Mouse (Mus musculus): ENCODE results near the gene Kat2a.

Gene Kat2a

DNA sequence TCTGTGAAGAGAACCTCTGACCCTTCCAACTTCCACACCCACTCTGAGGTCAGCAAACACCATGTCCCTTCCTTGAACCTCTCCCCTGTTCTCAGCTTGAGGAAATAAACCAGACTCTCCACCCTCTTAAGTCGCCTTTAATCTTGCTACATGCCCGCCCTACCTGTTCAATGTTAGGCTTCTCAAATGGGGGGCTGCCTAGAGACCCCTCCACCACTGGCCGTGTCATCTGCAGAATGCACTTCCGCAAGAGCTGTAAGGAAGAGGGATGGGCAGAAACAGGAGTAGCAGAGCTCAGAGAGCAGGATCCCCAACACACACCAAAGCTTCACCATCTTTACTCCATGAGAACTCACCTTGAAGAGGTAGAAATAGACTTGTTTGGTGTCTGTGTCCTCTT lies 1.3 kb downstream of the Kat2a start:
- DNase-seq (ENCODE audit: low read depth, low spot score): no peak

DNA sequence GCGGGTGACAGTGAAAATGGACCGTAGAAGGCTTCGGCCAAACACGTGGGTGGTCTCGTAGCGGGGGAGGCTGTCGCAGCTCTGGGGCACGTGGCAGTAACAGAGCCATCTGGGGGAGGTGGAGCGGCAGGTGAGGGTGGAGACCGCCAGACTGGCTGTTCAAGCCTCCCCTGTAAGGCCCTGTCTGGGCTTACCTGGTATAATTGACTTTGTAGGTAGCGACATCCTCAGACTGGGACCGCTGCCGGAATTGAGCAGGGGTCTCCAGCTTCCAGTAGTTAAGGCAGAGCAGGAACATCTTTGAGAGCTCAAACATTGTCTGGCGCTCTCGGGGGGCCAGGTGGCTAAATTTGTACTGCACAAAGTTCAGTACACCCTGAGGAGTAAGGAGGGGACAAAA lies 1.7 kb downstream of the Kat2a start:
- no peak for DNase-seq (ENCODE audit: low read depth, low spot score)

DNA sequence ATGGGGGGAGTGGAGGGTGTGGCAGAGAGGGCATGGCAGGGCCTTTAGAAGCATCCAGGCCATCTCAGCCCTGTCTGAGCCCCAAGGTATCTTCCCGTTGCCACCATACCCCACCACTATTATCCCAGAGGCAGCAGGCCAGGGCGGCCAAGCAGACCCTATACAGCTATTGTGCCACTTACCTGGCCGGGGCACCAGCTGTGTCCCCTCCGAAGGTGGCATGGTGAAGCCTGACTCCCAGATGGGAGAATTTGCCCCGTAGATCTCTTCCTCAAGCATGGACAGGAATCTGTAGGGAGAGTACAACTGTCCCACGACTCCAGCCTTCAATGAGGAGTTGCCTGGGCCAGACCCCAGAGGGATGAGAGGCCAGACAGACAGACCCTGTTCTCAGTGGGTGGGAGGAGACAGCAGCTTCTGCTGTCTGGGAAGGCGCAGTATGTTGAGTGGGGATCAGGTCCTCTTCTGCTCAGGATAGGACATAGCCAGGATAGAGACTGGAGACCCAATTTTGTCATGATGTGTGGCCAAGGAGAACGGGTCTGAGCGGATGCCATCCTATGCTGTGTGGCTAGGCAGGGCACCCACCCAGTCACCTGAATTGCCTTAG lies 3.0 kb downstream of the Kat2a start:
- no peak for DNase-seq (ENCODE audit: low read depth, low spot score)

DNA sequence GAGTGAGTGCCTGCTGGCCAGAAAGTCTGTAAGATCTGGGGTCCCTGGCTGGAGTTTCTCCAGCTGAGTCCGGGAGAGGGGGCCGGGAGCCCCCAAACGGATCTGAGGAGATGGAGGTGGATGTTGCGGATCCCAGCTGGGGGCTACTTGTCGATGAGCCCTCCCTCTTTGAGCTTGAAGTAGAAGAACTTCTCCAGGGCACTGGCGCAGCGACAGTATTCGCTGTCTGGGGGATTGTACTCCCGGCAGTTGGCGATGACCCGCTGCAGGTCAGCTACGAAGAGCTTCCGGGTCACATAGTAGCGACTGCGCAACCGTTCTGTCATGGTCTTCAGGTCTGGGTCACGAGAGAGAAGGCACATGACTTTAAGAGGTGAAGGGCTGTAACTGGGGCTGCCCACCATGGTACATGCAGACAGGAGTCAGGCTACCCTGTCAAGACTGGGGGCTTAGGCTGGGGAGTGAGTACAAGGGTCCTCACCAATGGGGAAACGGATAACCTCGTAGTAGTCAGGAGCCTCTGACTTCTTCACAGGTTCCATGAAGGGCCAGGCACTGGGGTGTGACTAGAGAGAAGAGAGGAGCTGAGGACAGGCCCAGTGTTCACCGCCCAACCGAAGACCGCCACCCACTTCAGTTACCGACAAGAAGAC lies 7.0 kb downstream of the Kat2a start:
- DNase-seq (ENCODE audit: low read depth, low spot score): no peak

DNA sequence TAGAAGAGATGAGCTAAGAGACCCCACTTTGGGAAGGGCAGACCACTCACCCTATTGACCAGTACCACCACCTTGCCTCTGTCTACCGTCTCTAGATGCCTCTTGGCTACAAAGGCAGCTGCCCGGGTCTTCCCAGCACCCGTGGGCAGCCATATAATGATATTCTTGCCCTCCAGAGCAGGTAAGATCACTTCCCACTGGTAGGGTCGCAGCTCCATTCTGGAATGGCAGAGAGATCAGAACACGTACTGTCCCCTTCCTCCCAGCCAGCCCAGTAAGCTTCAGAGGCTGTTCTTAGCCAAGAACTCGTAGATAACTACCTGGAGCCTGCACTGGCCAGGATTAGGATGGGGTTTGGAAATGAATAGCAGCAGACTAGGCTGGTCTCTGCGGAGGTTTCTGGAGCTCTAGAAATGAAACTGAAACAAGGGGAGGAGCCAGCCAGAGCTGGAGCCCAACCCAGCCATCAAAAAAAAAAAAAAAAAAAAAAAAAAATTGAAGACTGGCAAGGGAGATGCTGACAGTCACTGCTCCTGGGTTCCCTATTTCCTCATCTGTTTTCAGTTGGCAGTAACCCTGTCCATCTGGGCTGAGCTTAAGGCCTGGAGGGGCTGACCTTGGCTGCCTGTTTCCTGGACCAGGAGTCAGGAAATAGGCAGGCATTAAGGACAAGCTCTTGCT lies 8.3 kb downstream of the Kat2a start, which contains the start of gene Dhx58:
Gene Dhx58, minus strand, starts transcription at position 421 of the 681 bp plus-strand sequence.
- no peak for DNase-seq (ENCODE audit: low read depth, low spot score)

DNA sequence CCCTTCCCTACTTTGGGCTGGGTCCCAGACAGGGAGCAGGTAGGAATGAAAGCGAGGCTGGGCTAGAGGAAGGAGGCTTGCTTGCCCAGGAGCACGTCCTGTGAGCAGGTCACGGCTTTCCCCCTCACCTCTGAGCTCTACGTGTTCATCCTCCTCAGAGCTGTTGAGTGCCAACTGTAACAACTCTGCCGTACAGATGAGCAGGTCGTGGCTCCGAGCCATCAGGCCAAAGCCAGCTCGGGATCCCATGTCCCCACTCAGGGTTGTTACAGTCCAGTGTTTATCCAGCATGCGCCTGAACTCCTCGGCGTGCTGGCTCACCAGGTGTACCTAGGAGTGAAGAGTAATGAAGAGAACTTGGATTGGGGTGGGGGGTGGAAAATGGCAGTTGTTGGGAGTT lies 8.9 kb downstream of the Kat2a start:
- DNase-seq (ENCODE audit: low read depth, low spot score): no peak

DNA sequence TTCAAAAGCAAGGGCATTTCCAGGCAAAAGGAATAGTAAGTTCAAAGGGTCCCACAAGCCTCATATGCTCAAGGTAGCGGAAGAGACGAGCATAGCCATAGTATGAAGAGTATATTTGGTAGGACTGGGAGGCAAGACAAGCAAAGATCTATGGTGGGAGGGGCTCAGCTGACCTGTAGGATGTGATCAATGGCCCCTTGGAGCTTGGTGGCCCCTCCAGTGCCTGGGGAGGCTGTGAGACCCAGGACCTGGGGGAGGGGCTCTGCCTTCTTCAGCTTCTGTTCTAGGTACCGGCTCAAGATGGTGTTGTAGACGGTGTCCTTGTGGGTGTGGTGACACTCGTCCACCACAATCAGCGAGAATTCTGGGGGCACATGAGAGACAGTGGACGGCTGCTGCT lies 9.4 kb downstream of the Kat2a start:
- no peak for DNase-seq (ENCODE audit: low read depth, low spot score)

DNA sequence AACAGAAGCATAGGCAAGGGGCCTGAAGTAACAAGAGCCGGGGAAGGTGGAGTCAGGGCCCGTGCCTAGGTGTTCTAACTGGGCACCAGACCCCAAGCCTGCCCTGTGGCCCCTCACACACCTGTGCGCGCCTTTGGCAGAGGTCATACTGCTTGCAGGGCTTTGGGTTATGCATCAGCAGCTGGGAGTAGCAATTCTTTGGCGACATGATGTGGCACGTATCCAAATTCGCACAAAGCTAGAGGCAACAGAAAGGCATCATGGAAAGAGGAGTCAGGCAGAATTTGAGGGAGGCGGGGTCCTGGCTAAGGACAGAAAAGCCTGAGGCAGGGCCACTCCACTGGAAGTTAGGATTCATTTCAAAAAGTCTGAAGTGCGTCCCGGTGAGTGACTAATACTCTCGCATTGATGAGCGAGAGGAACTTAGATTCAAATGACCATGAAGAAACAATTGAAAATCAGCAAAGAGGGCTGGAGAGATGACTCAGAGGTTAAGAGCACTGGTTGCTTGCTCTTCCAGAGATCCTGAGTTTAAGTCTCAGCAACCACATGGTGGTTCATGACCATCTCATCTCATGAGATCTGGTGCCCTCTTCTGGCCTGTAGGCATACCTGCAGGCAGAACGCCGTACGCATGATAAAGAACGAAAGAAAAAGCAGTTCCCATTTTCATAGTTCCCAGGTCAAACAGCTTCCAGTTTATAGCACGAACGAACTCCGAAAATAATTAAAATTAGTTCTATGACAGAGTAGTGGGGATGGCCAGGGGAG lies 10.0 kb downstream of the Kat2a start:
- DNase-seq (ENCODE audit: low read depth, low spot score): peak; percentile 86

DNA sequence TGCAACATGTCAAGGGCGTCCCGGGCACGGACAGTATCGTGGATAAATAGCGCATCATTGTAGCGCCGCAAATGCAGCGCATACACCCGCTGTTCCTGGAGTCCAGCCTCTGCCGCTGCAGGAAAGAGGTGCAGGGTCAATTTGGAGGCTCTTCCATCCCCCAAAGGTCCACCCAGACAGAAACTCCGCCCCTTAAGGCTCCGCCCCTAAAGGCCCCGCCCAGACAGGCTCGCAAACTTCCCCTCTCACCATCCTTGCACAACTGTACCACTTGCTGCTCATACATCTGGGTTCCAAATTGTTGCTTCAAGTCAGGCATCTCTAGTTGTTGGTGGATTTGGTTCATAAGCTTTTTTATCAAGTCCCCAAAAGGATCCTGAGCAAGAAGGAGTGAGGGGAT lies 11.0 kb downstream of the Kat2a start:
- DNase-seq (ENCODE audit: low read depth, low spot score): no peak

DNA sequence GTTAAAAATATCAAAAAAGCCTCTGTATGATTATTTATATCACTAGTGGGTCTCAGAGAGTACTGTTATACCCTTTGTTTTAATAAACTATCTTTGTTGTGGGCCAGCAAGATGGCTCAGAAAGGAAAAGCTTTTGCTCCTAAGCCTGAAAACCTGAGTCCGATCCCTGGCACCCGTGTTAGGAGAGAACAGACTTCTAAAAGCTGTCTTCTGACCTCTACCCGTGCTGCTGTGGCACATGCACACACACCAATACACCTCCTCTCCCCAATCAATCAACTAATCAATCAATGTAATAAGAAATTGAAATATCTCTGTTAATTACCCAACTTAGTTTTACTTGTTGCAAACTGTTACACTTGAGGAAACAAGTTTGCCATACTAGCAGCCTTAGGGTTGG lies 11.6 kb downstream of the Kat2a start:
- no peak for DNase-seq (ENCODE audit: low read depth, low spot score)

DNA sequence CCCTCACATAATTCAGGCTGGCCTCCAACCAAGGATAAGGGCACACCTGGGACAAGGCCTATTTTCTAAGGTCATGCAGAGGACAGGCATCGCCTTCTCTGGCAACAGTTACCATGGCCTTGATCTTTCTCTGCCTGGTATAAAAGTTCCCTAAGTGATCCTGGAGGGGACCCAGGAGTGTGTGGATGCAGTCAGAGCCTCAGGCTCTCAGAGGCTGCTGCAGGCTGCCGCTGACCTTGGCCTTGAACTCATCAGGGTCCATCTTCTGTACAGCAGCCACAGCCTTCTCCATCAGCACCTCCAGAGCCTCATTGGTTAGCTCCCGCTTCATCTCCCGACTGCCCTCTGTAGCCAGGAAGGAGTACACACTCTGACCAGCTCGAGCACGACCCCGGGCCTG lies 14.3 kb downstream of the Kat2a start:
- no peak for DNase-seq (ENCODE audit: low read depth, low spot score)

DNA sequence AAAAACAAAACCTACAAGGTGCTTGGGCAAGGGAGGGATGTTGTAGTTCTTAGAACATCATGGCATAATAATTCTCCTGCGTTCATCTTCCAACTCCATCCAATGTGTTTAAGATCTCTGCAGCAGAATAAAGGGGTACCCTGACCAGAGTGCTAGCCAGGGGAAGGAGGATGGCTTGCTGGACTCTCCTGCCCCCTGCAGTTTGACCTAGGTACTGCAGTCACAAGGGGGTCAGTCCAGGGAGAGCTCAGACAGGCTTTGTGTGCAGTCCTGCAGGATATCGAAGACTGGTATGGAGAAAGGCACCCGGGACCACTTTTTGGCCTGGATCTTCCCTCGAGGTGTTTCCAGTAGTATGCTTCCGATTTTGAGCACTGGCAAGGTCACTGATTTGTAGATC lies 17.3 kb downstream of the Kat2a start:
- peak; percentile 80 for DNase-seq (ENCODE audit: low read depth, low spot score)

DNA sequence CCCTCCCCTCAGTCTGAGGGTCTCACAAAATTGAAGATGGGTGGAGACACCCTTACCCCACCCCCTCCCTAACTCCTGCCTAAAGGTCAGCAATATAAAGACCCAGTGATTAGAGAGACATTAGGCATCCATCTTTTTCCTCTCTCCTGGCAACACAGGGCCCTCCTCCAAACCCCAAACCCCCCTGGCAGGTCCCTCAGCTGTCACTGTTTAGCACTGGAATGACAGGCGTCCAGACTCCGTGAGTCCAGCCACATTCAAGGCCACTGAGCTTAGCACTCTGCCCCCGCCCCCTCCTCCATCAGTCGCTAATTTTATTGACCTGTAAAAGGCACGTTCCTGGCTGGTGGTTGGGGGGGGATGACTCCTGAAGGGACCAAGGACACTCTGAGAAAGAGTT lies 19.1 kb downstream of the Kat2a start:
- no peak for DNase-seq (ENCODE audit: low read depth, low spot score)

DNA sequence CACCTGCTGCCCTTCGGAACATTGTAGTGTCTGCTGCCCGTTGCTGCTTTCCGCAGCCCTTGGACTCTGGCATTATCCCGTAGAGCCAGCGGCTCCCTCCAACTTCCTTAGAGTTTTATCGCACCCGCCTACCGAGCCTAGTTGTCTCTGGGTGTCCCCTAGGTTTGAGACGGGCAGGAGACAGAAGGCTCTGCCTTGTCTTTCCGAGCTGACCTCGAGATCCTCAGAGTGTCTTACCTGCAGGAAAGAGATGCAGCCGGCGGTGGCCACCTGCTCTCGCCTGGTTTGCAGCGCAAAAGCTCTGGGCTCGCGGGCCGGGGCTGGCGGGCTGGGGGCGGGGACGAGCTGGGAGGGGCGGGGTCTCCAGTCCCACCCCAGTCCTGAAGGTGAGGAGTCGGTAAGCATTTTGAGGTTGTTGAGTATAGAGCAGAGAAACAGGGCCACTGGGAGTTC lies 20.1 kb downstream of the Kat2a start, which contains the start of gene Zfp385c:
Gene Zfp385c, minus strand, starts transcription at position 292 of the 453 bp plus-strand sequence.
- no peak for DNase-seq (ENCODE audit: low read depth, low spot score)

DNA sequence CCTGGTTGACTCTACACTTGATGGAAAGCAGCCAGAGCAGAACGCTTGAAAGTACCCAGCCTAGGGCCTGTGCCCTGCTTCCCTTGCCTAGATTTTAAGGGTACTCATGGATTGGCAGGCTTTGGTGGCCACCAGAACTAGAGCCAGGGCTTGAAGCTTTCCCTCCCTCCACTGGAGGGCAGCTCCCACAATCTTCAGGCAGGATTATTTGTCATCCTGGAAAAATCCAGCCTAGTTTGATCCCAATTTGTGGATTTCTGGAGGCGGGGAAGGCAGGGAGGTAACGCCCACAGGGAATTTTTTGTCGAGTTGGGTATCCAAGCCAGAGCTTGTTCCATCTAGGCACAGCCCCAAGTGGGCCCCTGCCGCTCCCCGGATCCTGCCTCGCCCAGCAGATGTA lies 21.9 kb downstream of the Kat2a start:
- DNase-seq (ENCODE audit: low read depth, low spot score): no peak

DNA sequence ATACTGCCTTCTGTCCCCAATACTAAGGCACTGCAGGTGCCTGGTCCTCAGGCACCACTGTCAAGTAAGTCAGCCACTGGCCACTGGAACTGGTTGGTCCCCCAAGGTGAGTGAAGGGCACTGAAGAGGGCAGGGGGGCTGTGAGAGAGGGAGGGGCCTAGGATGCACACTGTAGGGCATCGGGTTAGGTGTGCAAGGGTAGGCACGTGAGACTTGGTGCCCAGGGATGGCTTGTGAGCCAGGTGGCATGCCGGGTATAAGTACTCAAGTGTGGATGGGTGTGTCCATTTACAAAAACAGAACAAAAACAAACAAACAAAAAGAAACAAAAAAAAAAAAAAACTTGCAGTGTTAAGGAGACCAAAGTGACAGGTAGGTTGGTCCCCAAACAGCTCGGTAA lies 23.8 kb downstream of the Kat2a start:
- no peak for DNase-seq (ENCODE audit: low read depth, low spot score)

DNA sequence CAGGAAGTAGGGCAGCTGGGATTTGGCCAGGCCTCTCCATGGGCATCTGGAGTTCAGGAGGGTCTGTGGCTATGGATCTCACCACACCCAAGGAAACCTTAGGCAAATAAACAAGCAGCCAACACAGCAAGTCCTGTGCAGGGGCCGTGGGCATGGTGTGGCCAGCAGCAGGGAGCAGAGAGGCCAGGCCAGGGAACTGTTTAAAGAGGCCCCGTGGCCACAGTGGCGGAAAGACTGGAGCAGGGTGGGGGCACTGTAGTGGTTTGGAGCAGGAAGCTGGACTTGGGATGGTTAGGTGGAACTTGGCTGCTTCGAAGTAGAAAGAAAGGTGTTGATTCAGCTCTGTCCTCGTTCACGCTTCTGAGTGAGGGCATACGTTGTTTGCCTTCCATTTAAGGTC lies 25.0 kb downstream of the Kat2a start:
- no peak for DNase-seq (ENCODE audit: low read depth, low spot score)

DNA sequence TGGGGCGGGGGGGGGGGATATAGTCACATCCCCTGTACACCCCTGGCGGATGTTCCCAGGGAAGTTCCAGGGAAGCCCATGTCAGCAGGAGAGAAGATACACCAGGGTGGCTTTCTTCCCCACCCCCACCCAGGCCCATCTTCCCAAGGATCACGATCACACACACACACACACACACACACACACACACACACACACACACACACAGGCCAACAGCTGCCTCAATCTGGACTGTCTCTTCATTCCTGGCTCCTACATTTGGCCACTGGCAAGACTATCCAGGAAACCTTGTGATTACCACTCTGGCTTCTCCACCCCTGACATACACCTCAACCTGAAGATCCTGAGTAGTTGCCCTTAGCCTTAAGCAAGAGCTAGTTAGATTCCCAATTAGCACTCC lies 26.9 kb downstream of the Kat2a start:
- no peak for DNase-seq (ENCODE audit: low read depth, low spot score)

DNA sequence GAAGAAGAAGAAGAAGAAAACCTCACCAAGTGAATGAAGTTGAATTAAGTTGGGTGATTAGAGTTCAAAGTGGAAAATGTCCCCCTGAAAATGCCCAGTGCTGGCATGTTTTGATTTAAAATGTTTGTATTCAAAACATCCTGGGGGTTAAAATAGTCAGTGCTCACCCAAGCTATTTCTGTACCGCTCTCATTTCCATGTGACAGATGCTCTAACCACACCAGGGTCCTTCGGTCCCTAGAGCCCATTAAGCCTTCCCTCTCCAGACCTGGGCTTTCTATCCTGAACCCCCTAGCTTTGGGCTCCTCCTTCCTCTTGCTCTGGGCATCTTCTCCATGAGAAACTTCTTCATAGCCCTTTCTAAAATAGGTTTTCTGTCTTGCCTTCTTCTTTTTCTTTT lies 28.2 kb downstream of the Kat2a start:
- no peak for DNase-seq (ENCODE audit: low read depth, low spot score)

DNA sequence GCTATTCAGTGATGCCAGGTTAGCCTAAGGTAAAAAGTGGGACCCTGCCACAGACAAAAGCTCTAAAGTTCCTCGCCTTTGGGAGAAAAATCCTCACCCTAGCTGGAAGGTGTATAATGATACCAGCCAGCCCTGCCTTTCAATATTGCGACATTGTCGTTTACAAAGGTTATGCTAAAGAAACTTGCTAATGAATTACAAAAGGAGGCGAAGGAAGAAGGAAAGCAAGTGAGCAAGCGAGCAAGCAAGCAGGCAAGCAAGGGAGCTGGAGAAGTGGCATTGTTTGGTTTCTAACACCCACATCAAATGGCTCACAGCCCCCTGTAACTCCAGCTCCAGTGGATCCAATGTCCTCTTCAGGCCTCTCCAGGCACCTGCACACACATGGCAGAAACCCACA lies 29.7 kb downstream of the Kat2a start:
- DNase-seq (ENCODE audit: low read depth, low spot score): no peak

DNA sequence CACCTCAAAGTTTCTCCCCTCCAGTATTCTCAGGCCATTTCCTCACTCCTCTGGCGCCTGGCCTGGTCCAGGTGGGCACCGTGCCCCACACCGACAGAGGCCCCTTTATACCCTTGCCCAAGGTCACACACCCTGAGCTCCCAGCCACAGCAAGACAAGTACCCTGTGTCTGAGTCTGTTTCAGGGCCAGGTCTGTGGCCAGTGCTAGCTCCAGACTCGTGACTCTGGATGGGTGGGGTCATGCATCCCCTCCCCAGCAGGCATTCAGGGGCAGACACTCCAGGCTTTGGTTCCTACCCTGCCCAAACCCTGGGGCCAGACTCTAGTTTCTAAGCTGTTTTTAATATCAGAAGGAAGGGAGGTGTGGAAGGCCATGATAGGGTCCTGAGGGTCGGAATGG lies 30.4 kb downstream of the Kat2a start:
- DNase-seq (ENCODE audit: low read depth, low spot score): no peak

DNA sequence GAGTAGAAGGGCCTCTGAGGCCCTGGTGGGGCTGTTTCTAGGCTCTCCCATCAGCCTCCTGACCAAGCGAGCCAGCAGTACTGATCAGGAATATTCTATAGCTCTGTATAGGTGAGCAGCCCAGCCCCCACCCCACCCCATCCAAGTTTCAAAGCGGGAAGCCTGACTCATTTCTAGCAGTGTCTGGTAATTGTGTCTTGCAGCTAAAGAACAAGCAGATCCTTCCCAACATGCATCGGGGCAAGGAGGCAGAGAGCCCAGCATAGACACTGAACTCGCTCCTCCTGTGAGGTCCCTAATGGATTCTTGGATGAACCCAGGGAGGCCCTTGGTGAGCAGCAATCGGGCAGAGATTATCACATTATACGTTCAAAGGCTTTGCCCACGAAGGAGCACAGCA lies 34.5 kb downstream of the Kat2a start:
- no peak for DNase-seq (ENCODE audit: low read depth, low spot score)

Measured in mesoderm, embryonic 11.5 days (tissue).